Mouse (Mus musculus): ENCODE measurements around the gene Gm21983. TPM values are rescaled to one million over a fixed set of nuclear protein-coding genes. Genes with fewer than 3 reads are reported as not detected.

Gene Gm21983
- not detected for polyA plus RNA-seq (2017; shearing (Covaris generic))

DNA sequence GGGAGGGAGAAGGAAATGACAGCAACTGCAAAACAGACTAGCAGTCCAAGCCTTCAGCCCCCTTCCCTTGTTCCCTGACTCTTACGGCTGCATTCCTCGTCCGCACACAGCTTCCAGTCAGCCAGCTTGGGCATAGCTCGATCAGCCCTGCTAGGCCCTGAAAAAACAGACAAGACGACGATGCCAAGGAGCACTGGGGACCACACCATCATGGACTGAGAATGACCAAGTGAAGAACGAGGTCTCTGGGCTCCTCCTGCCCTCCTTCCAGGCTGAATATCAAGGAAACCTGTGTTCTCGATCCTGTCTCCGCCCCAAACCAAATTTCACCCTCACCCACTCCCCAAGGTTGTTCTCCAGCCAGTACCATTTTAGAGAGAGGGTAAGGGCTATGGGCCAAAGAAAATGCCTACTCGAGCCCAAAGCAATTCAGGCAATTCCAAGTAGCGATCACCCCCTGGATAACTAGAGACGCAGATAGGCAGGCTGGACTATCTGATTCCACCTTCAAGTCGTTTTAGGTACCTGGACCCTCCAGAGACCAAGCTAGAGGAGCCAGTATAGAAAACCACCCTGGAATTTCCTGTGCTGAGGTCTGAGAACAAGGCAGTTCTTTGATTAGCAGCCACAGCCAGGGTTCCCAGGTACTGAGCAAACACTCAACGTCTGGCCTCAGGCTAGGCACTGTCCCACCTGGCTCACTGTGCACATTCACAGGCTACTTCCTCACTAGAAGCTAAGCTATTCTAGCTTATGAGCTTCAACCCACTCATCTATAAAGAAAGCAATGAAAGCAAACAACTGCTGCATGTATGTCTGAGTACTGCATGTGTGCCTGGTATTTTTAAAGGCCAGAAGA, at the start of gene Gm21983, which contains the start of gene Mia:
Gm21983 (minus strand) TSS at position 250 of the 859 bp plus-strand sequence.
Mia (minus strand) TSS at position 321 of the 859 bp plus-strand sequence.

DNA sequence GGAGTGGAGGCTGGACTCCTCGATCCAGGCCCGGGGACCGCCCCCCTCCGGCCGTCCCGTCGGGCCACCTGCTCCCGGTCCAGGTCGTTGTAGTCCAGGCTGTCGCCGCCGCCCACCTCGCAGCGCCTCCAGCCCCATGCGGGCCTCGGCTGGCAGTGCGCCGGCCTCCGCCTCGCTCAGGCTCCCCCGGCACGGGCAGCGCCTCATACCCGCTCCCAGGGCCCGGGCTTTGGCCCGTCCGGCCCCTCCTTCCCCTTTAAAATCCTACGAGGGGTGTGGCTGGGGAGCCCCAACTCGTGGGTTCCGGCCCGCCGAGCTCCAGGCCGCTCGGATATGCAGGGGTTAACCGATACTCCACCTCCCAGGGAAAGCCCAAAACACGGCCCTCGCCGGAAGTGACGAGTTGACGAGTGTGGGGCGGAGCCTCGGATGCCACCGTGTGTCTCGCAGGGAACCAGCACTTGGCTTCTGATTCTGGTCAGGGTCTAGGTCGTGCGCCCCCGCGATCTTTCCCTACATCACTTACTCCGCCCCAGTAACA, 47.5 kb upstream of the Gm21983 start, which contains the start of gene Itpkc:
Itpkc (minus strand) TSS at position 381 of the 541 bp plus-strand sequence.

GRCm38 (mm10) chr7:27195681-27196611, 15.1 kb upstream of the Gm21983 start, which contains the start of the genes BC024978 and Snrpa:
BC024978 (plus strand) TSS chr7:27195781.
Snrpa (minus strand) TSS chr7:27196271.

GRCm38 (mm10) chr7:27178324-27179216, 2.3 kb downstream of the Gm21983 start, which contains the start of gene Rab4b:
Rab4b (minus strand) TSS chr7:27178896.

GRCm38 (mm10) chr7:27166614-27167474, 14.0 kb downstream of the Gm21983 start, which contains the start of gene Egln2:
Egln2 (minus strand) TSS chr7:27166802.

GRCm38 (mm10) chr7:27153205-27153764, 27.6 kb downstream of the Gm21983 start, which contains the start of gene Cyp2t4:
Cyp2t4 (plus strand) TSS chr7:27153714.

GRCm38 (mm10) chr7:27119676-27120075, 61.2 kb downstream of the Gm21983 start, which contains the start of gene Cyp2f2:
Cyp2f2 (plus strand) TSS chr7:27119909.

Other genes starting within 250 kb of the Gm21983 start
- gene Cyp2a22, start 241.7 kb downstream of the Gm21983 start, polyA plus RNA-seq (2017; shearing (Covaris generic)), result not detected
- gene Cyp2a12, start 152.0 kb downstream of the Gm21983 start, polyA plus RNA-seq (2017; shearing (Covaris generic)), result not detected
- not detected for gene Cyp2f2, start 61.2 kb downstream of the Gm21983 start, polyA plus RNA-seq (2017; shearing (Covaris generic))
- gene Cyp2t4, start 27.4 kb downstream of the Gm21983 start, polyA plus RNA-seq (2017; shearing (Covaris generic)), result not detected
- gene Egln2, start 14.3 kb downstream of the Gm21983 start, polyA plus RNA-seq (2017; shearing (Covaris generic)), result 68.6 TPM
- gene Rab4b, start 2.2 kb downstream of the Gm21983 start, polyA plus RNA-seq (2017; shearing (Covaris generic)), result 140 TPM
- gene Mia, start 71 bp upstream of the Gm21983 start, polyA plus RNA-seq (2017; shearing (Covaris generic)), result 1.6 TPM
- gene BC024978, start 14.7 kb upstream of the Gm21983 start, polyA plus RNA-seq (2017; shearing (Covaris generic)), result 0.83 TPM
- gene Snrpa, start 15.2 kb upstream of the Gm21983 start, polyA plus RNA-seq (2017; shearing (Covaris generic)), result 61.7 TPM
- 12.6 TPM for gene Itpkc, start 47.6 kb upstream of the Gm21983 start, polyA plus RNA-seq (2017; shearing (Covaris generic))
- gene Coq8b, start 51.9 kb upstream of the Gm21983 start, polyA plus RNA-seq (2017; shearing (Covaris generic)), result 17.6 TPM
- gene Numbl, start 77.3 kb upstream of the Gm21983 start, polyA plus RNA-seq (2017; shearing (Covaris generic)), result 0.91 TPM
- gene Ltbp4, start 156.6 kb upstream of the Gm21983 start, polyA plus RNA-seq (2017; shearing (Covaris generic)), result not detected
- gene Shkbp1, start 174.9 kb upstream of the Gm21983 start, polyA plus RNA-seq (2017; shearing (Covaris generic)), result 48.4 TPM
- gene Gm20479, start 176.3 kb upstream of the Gm21983 start, polyA plus RNA-seq (2017; shearing (Covaris generic)), result not detected

All from naive thymus-derived CD4-positive, alpha-beta T cell, adult 5 months (primary cell).